Mouse (Mus musculus) ES-E14 (cell line): ENCODE measurements around the gene Ehmt1. TPM values are rescaled to one million over a fixed set of nuclear protein-coding genes. Genes with fewer than 3 reads are reported as not detected.

Experiments used
- DNase-seq: peaks from one replicate; pipeline ENCODE4 v3.0.0-alpha.2; 2013; ENCODE audit warnings: low read depth, low spot score
- H3K27ac ChIP-seq: 2 replicates; pipeline ENCODE4 v1.5.1; 2012; ENCODE audit warnings: low read depth, mild to moderate bottlenecking, low read length, moderate library complexity, mixed read lengths; ENCODE audit not compliant: poor library complexity, insufficient read depth, severe bottlenecking
- H3K36me3 ChIP-seq: 2 replicates; pipeline ENCODE4 v1.6.1; 2012; ENCODE audit warnings: mild to moderate bottlenecking, low read length, moderate library complexity, mixed read lengths; ENCODE audit not compliant: control insufficient read depth, poor library complexity, insufficient read depth, severe bottlenecking
- H3K4me1 ChIP-seq, 2 experiments: fragments of 150-350 bp in 1 of 2; sonication (generic) in 1 of 2; 2 replicates each; pipeline ENCODE4 v1.6.1; 2012; ENCODE audit warnings: low read length in 2 of 2, mild to moderate bottlenecking in 1 of 2, mixed read lengths in 1 of 2; ENCODE audit not compliant: control insufficient read depth in 2 of 2, insufficient read depth in 2 of 2, poor library complexity in 1 of 2
- H3K4me3 ChIP-seq, 2 experiments: fragments of 150-350 bp in 1 of 2; sonication (generic) in 1 of 2; 2 replicates each; pipeline ENCODE4 v1.5.1; 2012; ENCODE audit warnings: low read length in 2 of 2, low read depth in 1 of 2, mild to moderate bottlenecking in 1 of 2, mixed read lengths in 1 of 2; ENCODE audit not compliant: insufficient read depth in 1 of 2, poor library complexity in 1 of 2, severe bottlenecking in 1 of 2
- H3K9ac ChIP-seq: 2 replicates; pipeline ENCODE4 v1.6.1; 2012; ENCODE audit warnings: low read depth, mild to moderate bottlenecking, low read length, mixed read lengths; ENCODE audit not compliant: poor library complexity, insufficient read depth, severe bottlenecking
- H3K9me3 ChIP-seq: fragments of 150-350 bp; sonication (generic); 2 replicates; pipeline ENCODE4 v1.6.1; 2012; ENCODE audit warnings: low read depth, mild to moderate bottlenecking, low read length; ENCODE audit not compliant: control insufficient read depth, insufficient read depth
- CHD2 ChIP-seq: IDR thresholded peaks from 2 replicates; pipeline ENCODE4 v1.6.1; 2014; ENCODE audit warnings: mild to moderate bottlenecking, low read depth, low read length, inconsistent platforms
- HCFC1 ChIP-seq: IDR thresholded peaks from 2 replicates; pipeline ENCODE4 v1.6.1; 2012; ENCODE audit warnings: low read length, inconsistent platforms, borderline replicate concordance; ENCODE audit not compliant: insufficient read depth
- MAFK ChIP-seq: IDR thresholded peaks from 2 replicates; pipeline ENCODE4 v1.6.1; 2014; ENCODE audit warnings: mild to moderate bottlenecking, low read depth, low read length, inconsistent platforms; ENCODE audit not compliant: insufficient read depth
- ZC3H11A ChIP-seq: IDR thresholded peaks from 2 replicates; pipeline ENCODE4 v1.6.1; 2012; ENCODE audit warnings: low read depth, mild to moderate bottlenecking, inconsistent platforms, low read length, borderline replicate concordance
- ZNF384 ChIP-seq: IDR thresholded peaks from 2 replicates; pipeline ENCODE4 v1.6.1; 2012; ENCODE audit warnings: low read depth, low read length, inconsistent platforms
- in situ Hi-C, 2 experiments: fragments of 600-800 bp; cut with MboI; formaldehyde crosslinking; loops; one replicate each; pipeline ENCODE4 v1.15.1; 2025; ENCODE audit warnings: low sequenced_read_pairs in 2 of 2, inconsistent platforms in 1 of 2; ENCODE audit not compliant: unreplicated experiment in 2 of 2
- total RNA-seq: library from RNA; depleted of rRNA; stranded (reverse); fragments of 300-350 nt; gene quantifications from 2 replicates; pipeline ENCODE4 v1.2.3, GENCODE M21; 2012

The Ehmt1 gene
- total RNA-seq, 1 experiment = 55.1 TPM

DNA sequence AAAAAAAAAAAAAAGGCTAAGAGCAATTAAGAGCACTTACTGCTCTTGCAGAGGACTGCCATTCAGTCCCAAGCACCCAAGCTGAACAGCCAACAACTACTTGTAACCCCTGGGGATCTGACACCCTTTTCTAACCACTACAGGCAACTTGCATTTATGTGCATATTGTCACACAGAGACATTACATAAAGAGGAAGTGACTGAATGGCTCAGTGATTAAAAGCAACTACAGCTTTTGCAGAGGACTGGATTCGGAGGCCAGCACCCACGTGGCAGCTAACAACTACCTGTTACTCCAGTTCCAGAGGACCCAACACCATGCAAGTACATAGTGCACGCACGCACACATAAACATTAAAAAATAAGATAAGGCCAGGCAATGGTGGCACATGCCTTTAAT, 8.9 kb downstream of the Ehmt1 start:
- H3K36me3 ChIP-seq = no peaks in the 10 kb centered on the region
- DNase-seq = no peak
- H3K27ac ChIP-seq = no peak overlapping the region
- no peak for TF ChIP-seq ZNF384
- TF ChIP-seq HCFC1 = no peak
- no peak for TF ChIP-seq CHD2
- TF ChIP-seq MAFK = no peak
- no peak for TF ChIP-seq ZC3H11A
- H3K9me3 ChIP-seq = no peaks in the 10 kb centered on the region
- in situ Hi-C loops = no loop called here
- H3K9ac ChIP-seq = no peak overlapping the region
- H3K4me1 ChIP-seq = peaks cover 4% of the 10 kb centered on the region in 2 experiments
- H3K4me3 ChIP-seq = no peak overlapping the region

GRCm38 (mm10) chr2:24905653-24906155, 13.7 kb downstream of the Ehmt1 start:
- no peak for TF ChIP-seq HCFC1
- no peak for TF ChIP-seq ZC3H11A
- TF ChIP-seq ZNF384 = no peak
- TF ChIP-seq CHD2 = no peak
- TF ChIP-seq MAFK = no peak
- H3K27ac ChIP-seq = no peak overlapping the region; the same call in 1 of the 2 replicates
- in situ Hi-C loops = no loop called here

DNA sequence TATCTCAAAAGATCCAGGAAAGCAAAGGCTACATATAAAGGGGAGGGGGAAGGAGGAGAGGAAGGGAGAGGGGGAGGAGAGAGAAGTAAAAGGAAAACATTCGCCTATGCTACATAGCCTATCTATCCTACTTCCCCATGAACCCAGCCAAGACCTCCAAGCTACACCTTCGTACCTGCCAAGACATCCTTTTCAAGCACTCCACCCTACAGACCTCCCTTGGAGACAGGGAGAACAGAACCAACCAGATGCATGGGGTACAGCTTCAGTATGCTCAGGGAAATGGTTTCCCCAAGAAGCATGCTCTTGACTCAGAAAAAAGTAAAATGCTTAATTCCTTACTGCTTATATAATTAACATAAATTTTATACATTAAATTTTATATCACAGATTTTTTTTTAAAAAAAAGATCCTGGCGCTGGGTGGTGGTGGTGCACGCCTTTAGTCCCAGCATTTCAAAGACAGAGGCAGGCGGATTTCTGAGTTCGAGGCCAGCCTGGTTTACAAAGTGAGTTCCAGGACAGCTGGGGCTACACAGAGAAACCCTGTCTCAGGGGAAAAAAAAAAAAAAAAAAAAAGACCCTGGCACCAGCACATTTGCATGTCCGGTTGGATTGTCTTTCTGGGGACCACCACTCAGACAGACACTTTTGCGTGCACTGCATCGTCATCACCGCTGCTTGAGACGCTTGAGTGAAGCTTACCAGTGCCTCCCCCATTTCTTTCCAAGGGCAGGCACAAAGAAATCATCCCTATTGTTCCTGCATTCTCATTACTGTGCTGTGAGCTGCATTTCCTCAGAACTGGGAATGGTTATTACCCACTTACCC, 14.4 kb downstream of the Ehmt1 start:
- in situ Hi-C loops = no loop called here
- no peaks in the 10 kb centered on the region for H3K36me3 ChIP-seq
- no peak for DNase-seq
- H3K4me3 ChIP-seq = no peak overlapping the region
- TF ChIP-seq HCFC1 = no peak
- TF ChIP-seq MAFK = no peak
- TF ChIP-seq CHD2 = no peak
- H3K27ac ChIP-seq = no peak overlapping the region; the same call in 1 of the 2 replicates
- H3K9me3 ChIP-seq = no peaks in the 10 kb centered on the region
- H3K9ac ChIP-seq = no peak overlapping the region
- H3K4me1 ChIP-seq = peaks cover 7% of the 10 kb centered on the region in 2 experiments

More at GRCm38 (mm10) chr2:24905653-24906155, 13.7 kb downstream of the Ehmt1 start:
- no peak for DNase-seq
- peaks cover 7% of the 10 kb centered on the region in 2 experiments for H3K4me1 ChIP-seq
- no peaks in the 10 kb centered on the region for H3K36me3 ChIP-seq
- H3K4me3 ChIP-seq = no peak overlapping the region
- H3K9ac ChIP-seq = no peak overlapping the region
- no peaks in the 10 kb centered on the region for H3K9me3 ChIP-seq

DNA sequence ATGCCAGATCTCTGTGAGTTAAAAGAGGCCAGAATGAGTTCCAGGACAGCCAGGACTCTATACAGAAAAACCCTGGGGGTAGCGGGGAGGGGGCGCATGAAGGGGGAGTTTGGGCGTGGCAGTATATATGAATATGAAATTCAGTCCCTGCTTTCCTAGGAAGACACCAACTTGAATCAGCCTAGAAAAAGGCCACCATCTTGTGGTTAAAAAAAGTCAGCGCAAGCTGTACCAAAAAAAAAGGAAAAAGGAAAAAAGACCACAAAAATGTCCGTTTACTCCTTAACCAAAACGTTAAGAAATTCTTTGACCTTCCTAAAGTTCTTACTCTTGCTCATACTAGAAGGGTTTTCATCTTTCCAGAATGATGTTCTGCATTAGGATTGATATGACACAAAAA, 16.4 kb downstream of the Ehmt1 start:
- Histone ChIP-seq H3K9me3 (no peaks in the 10 kb centered on the region), H3K4me3 (no peak overlapping the region), H3K27ac (no peak overlapping the region), H3K4me1 (peaks cover 7% of the 10 kb centered on the region in 2 experiments), H3K9ac (no peak overlapping the region), H3K36me3 (0 out of 2 replicates have a peak, but pooled peaks cover 1% of the 10 kb centered on the region)
- DNase-seq = no peak
- TF ChIP-seq HCFC1 (no peak), ZNF384 (no peak), ZC3H11A (no peak), MAFK (no peak), CHD2 (no peak)
- in situ Hi-C loops = no loop called here

DNA sequence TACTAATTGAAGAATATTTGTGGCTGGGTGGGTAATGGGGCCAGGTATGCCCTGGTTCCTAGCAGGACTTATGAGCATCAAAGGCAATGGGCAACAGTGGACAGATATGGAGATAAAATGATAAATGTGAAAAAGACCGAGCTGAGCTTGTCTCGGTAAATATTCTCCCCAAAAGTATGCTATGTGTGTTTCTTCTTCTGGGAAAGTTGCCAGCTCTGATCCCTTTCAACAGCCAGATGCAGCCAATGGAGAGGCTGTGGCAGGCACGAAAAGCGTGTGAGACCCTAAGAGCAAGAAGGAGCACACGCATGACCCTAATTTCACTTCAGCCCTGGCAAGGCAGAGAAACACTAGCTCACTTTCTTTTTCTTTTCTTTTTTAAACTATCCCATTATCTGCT, 18.4 kb downstream of the Ehmt1 start:
- Histone ChIP-seq H3K9me3 (no peaks in the 10 kb centered on the region), H3K4me3 (no peak overlapping the region), H3K27ac (no peak overlapping the region), H3K36me3 (0 out of 2 replicates have a peak, but pooled peaks cover 2% of the 10 kb centered on the region), H3K9ac (no peak overlapping the region), H3K4me1 (peaks cover 7 to 10% of the 10 kb centered on the region in 2 experiments)
- TF ChIP-seq ZNF384 = no peak
- no peak for TF ChIP-seq MAFK
- TF ChIP-seq CHD2 = no peak
- TF ChIP-seq HCFC1 = no peak
- no peak for TF ChIP-seq ZC3H11A
- in situ Hi-C loops = no loop called here
- no peak for DNase-seq
